Mouse (Mus musculus): Measurements from ENCODE around the gene Epb41l3. TPM values are rescaled to one million over a fixed set of nuclear protein-coding genes. Genes with fewer than 3 reads are reported as not detected.

Gene Epb41l3
- polyA plus RNA-seq, 1 experiment from 2014 or later: 122 TPM

GRCm38 (mm10) chr17:69143017-69143416 lies 67.5 kb downstream of the Epb41l3 start:
- Histone ChIP-seq H3K27ac (replicated peaks in 1 of 2; ENCODE audit: control insufficient read depth in 1 of 2, insufficient read depth in 1 of 2, low read depth in 2 of 2, low read length in 2 of 2) (no peak overlapping the region), H3K9me3 (ENCODE audit: control insufficient read depth, low read length) (no peaks in the 10 kb centered on the region), H3K4me1 (ENCODE audit: control insufficient read depth in 2 of 2, insufficient read depth in 2 of 2, low read length in 2 of 2) (no peaks in the 10 kb centered on the region), H3K27me3 (ENCODE audit: control insufficient read depth, insufficient read depth, low read length) (no peaks in the 10 kb centered on the region), H3K4me3 (ENCODE audit: control insufficient read depth in 1 of 2, insufficient read depth in 1 of 2, low read depth in 1 of 2, low read length in 2 of 2) (no peak overlapping the region), H3K9ac (ENCODE audit: low read length) (no peak overlapping the region), H3K4me2 (ENCODE audit: low read length) (no peak overlapping the region), H3K36me3 (ENCODE audit: control insufficient read depth, insufficient read depth, low read length) (no peaks in the 10 kb centered on the region)
- WGBS: 71% methylated on average over 3 of the region's 3 CpGs
- no peak for ATAC-seq (ENCODE audit: insufficient number of reproducible peaks, insufficient read depth, low FRiP score, low read depth)

- Histone ChIP-seq H3K4me1 (ENCODE audit: control insufficient read depth in 2 of 2, insufficient read depth in 2 of 2, low read length in 2 of 2) (peaks cover 8 to 13% of the 10 kb centered on the region in 2 experiments), H3K4me2 (ENCODE audit: low read length) (no peak overlapping the region), H3K27ac (replicated peaks in 1 of 2; ENCODE audit: control insufficient read depth in 1 of 2, insufficient read depth in 1 of 2, low read depth in 2 of 2, low read length in 2 of 2) (no peak overlapping the region), H3K9ac (ENCODE audit: low read length) (no peak overlapping the region), H3K27me3 (ENCODE audit: control insufficient read depth, insufficient read depth, low read length) (no peaks in the 10 kb centered on the region), H3K4me3 (ENCODE audit: control insufficient read depth in 1 of 2, insufficient read depth in 1 of 2, low read depth in 1 of 2, low read length in 2 of 2) (no peak overlapping the region), H3K9me3 (ENCODE audit: control insufficient read depth, low read length) (no peaks in the 10 kb centered on the region), H3K36me3 (ENCODE audit: control insufficient read depth, insufficient read depth, low read length) (no peaks in the 10 kb centered on the region)
- ATAC-seq (ENCODE audit: insufficient number of reproducible peaks, insufficient read depth, low FRiP score, low read depth): no peak
These were observed 75.3 kb downstream of the Epb41l3 start for GRCm38 (mm10) chr17:69150826-69151225.

- Histone ChIP-seq H3K36me3 (ENCODE audit: control insufficient read depth, insufficient read depth, low read length) (no peaks in the 10 kb centered on the region), H3K27me3 (ENCODE audit: control insufficient read depth, insufficient read depth, low read length) (no peaks in the 10 kb centered on the region), H3K4me3 (ENCODE audit: control insufficient read depth in 1 of 2, insufficient read depth in 1 of 2, low read depth in 1 of 2, low read length in 2 of 2) (no peak overlapping the region), H3K9ac (ENCODE audit: low read length) (no peak overlapping the region), H3K9me3 (ENCODE audit: control insufficient read depth, low read length) (no peaks in the 10 kb centered on the region), H3K27ac (replicated peaks in 1 of 2; ENCODE audit: control insufficient read depth in 1 of 2, insufficient read depth in 1 of 2, low read depth in 2 of 2, low read length in 2 of 2) (no peak overlapping the region), H3K4me2 (ENCODE audit: low read length) (no peak overlapping the region), H3K4me1 (ENCODE audit: control insufficient read depth in 2 of 2, insufficient read depth in 2 of 2, low read length in 2 of 2) (peaks cover 8 to 16% of the 10 kb centered on the region in 2 experiments)
- 21% methylated on average over 3 of the region's 3 CpGs for WGBS
- no peak for ATAC-seq (ENCODE audit: insufficient number of reproducible peaks, insufficient read depth, low FRiP score, low read depth)
These were observed 75.8 kb downstream of the Epb41l3 start for GRCm38 (mm10) chr17:69151281-69151680.

GRCm38 (mm10) chr17:69155034-69155433 lies 79.6 kb downstream of the Epb41l3 start:
- 88% methylated on average over 8 of the region's 8 CpGs for WGBS
- no peak overlapping the region for H3K4me2 ChIP-seq (ENCODE audit: low read length)
- no peak for ATAC-seq (ENCODE audit: insufficient number of reproducible peaks, insufficient read depth, low FRiP score, low read depth)
- H3K4me1 ChIP-seq (ENCODE audit: control insufficient read depth in 2 of 2, insufficient read depth in 2 of 2, low read length in 2 of 2): peaks cover 13 to 22% of the 10 kb centered on the region in 2 experiments
- H3K9me3 ChIP-seq (ENCODE audit: control insufficient read depth, low read length): no peaks in the 10 kb centered on the region
- H3K27ac ChIP-seq (replicated peaks in 1 of 2; ENCODE audit: control insufficient read depth in 1 of 2, insufficient read depth in 1 of 2, low read depth in 2 of 2, low read length in 2 of 2): no peak overlapping the region
- H3K4me3 ChIP-seq (ENCODE audit: control insufficient read depth in 1 of 2, insufficient read depth in 1 of 2, low read depth in 1 of 2, low read length in 2 of 2): no peak overlapping the region
- no peaks in the 10 kb centered on the region for H3K27me3 ChIP-seq (ENCODE audit: control insufficient read depth, insufficient read depth, low read length)
- H3K9ac ChIP-seq (ENCODE audit: low read length): no peak overlapping the region
- H3K36me3 ChIP-seq (ENCODE audit: control insufficient read depth, insufficient read depth, low read length): no peaks in the 10 kb centered on the region

- Histone ChIP-seq H3K4me2 (ENCODE audit: low read length) (peak overlapping the region; percentile 72), H3K27me3 (ENCODE audit: control insufficient read depth, insufficient read depth, low read length) (no peaks in the 10 kb centered on the region), H3K9ac (ENCODE audit: low read length) (peak overlapping the region; percentile 99), H3K9me3 (ENCODE audit: control insufficient read depth, low read length) (no peaks in the 10 kb centered on the region), H3K4me3 (ENCODE audit: control insufficient read depth in 1 of 2, insufficient read depth in 1 of 2, low read depth in 1 of 2, low read length in 2 of 2) (peak overlapping the region; percentile 88 to 97), H3K4me1 (ENCODE audit: control insufficient read depth in 2 of 2, insufficient read depth in 2 of 2, low read length in 2 of 2) (peaks cover 15 to 30% of the 10 kb centered on the region in 2 experiments), H3K36me3 (ENCODE audit: control insufficient read depth, insufficient read depth, low read length) (no peaks in the 10 kb centered on the region), H3K27ac (replicated peaks in 1 of 2; ENCODE audit: control insufficient read depth in 1 of 2, insufficient read depth in 1 of 2, low read depth in 2 of 2, low read length in 2 of 2) (peak overlapping the region; percentile 71 to 90)
- peak; percentile 66 for ATAC-seq (ENCODE audit: insufficient number of reproducible peaks, insufficient read depth, low FRiP score, low read depth)
- under 1% methylated on average over 50 of the region's 58 CpGs for WGBS
These were observed 81.1 kb downstream of the Epb41l3 start for GRCm38 (mm10) chr17:69156522-69157100.

GRCm38 (mm10) chr17:69157101-69157808 lies 81.8 kb downstream of the Epb41l3 start:
- ATAC-seq (ENCODE audit: insufficient number of reproducible peaks, insufficient read depth, low FRiP score, low read depth): peak; percentile 63
- Histone ChIP-seq H3K4me3 (ENCODE audit: control insufficient read depth in 1 of 2, insufficient read depth in 1 of 2, low read depth in 1 of 2, low read length in 2 of 2) (peak overlapping the region; percentile 88 to 97), H3K27me3 (ENCODE audit: control insufficient read depth, insufficient read depth, low read length) (no peaks in the 10 kb centered on the region), H3K27ac (replicated peaks in 1 of 2; ENCODE audit: control insufficient read depth in 1 of 2, insufficient read depth in 1 of 2, low read depth in 2 of 2, low read length in 2 of 2) (peak overlapping the region; percentile 71 to 90), H3K4me1 (ENCODE audit: control insufficient read depth in 2 of 2, insufficient read depth in 2 of 2, low read length in 2 of 2) (peaks cover 15 to 33% of the 10 kb centered on the region in 2 experiments), H3K9ac (ENCODE audit: low read length) (peak overlapping the region; percentile 99), H3K9me3 (ENCODE audit: control insufficient read depth, low read length) (no peaks in the 10 kb centered on the region), H3K36me3 (ENCODE audit: control insufficient read depth, insufficient read depth, low read length) (no peaks in the 10 kb centered on the region), H3K4me2 (ENCODE audit: low read length) (peak overlapping the region; percentile 72)
- WGBS: under 1% methylated on average over 57 of the region's 66 CpGs

- Histone ChIP-seq H3K27ac (replicated peaks in 1 of 2; ENCODE audit: control insufficient read depth in 1 of 2, insufficient read depth in 1 of 2, low read depth in 2 of 2, low read length in 2 of 2) (peak overlapping the region; percentile 70 to 90; a peak in 3 of 4 replicates), H3K4me2 (ENCODE audit: low read length) (peak overlapping the region; percentile 72), H3K9me3 (ENCODE audit: control insufficient read depth, low read length) (no peaks in the 10 kb centered on the region), H3K9ac (ENCODE audit: low read length) (peak overlapping the region; percentile 99), H3K4me3 (ENCODE audit: control insufficient read depth in 1 of 2, insufficient read depth in 1 of 2, low read depth in 1 of 2, low read length in 2 of 2) (peak overlapping the region; percentile 88 to 97), H3K27me3 (ENCODE audit: control insufficient read depth, insufficient read depth, low read length) (no peaks in the 10 kb centered on the region), H3K36me3 (ENCODE audit: control insufficient read depth, insufficient read depth, low read length) (no peaks in the 10 kb centered on the region), H3K4me1 (ENCODE audit: control insufficient read depth in 2 of 2, insufficient read depth in 2 of 2, low read length in 2 of 2) (peaks cover 10 to 30% of the 10 kb centered on the region in 2 experiments)
- ATAC-seq (ENCODE audit: insufficient number of reproducible peaks, insufficient read depth, low FRiP score, low read depth): no peak
- 5% methylated on average over 11 of the region's 11 CpGs for WGBS
These were observed 82.3 kb downstream of the Epb41l3 start for GRCm38 (mm10) chr17:69157809-69158185.
